Mouse (Mus musculus) liver, embryonic 13.5 days (tissue): ENCODE data around the gene Ccdc8. TPM values are rescaled to one million over a fixed set of nuclear protein-coding genes. Genes with fewer than 3 reads are reported as not detected.
A peak's percentile ranks its signal among the peaks of the same experiment; 100 is the strongest.

Experiments used
- ATAC-seq: fragments of 200-750 bp; cut with Nextera tagmentation; 2 replicates; pipeline ENCODE4 v1.8.0; 2017; ENCODE audit warnings: low read depth, mild to moderate bottlenecking, moderate number of reproducible peaks, moderate library complexity
- DNase-seq: peaks from one replicate; pipeline ENCODE4 v3.0.0; 2022
- H3K27ac ChIP-seq: fragments of 300-500 bp; sonication (generic); 2 replicates; pipeline ENCODE4 v1.5.1; 2015; ENCODE audit warnings: moderate library complexity, mild to moderate bottlenecking, inconsistent platforms
- H3K27me3 ChIP-seq: fragments of 300-500 bp; sonication (generic); 2 replicates; pipeline ENCODE4 v1.6.1; 2015; ENCODE audit warnings: mild to moderate bottlenecking, inconsistent platforms
- H3K36me3 ChIP-seq: fragments of 300-500 bp; sonication (generic); 2 replicates; pipeline ENCODE4 v1.6.1; 2015; ENCODE audit warnings: mild to moderate bottlenecking, inconsistent platforms
- H3K4me1 ChIP-seq: fragments of 300-500 bp; sonication (generic); replicated peaks from 2 replicates; pipeline ENCODE4 v1.6.1; 2015; ENCODE audit warnings: inconsistent platforms
- H3K4me2 ChIP-seq: fragments of 300-500 bp; sonication (generic); 2 replicates; pipeline ENCODE4 v1.6.1; 2015; ENCODE audit warnings: inconsistent platforms, mild to moderate bottlenecking, moderate library complexity
- H3K4me3 ChIP-seq: fragments of 300-500 bp; sonication (generic); replicated peaks from 2 replicates; pipeline ENCODE4 v1.5.1; 2015; ENCODE audit warnings: mild to moderate bottlenecking, inconsistent platforms
- H3K9ac ChIP-seq: fragments of 300-500 bp; sonication (generic); 2 replicates; pipeline ENCODE4 v1.6.1; 2015; ENCODE audit warnings: mild to moderate bottlenecking, inconsistent platforms
- H3K9me3 ChIP-seq: fragments of 300-500 bp; sonication (generic); replicated peaks from 2 replicates; pipeline ENCODE4 v1.6.1; 2016; ENCODE audit warnings: inconsistent platforms
- WGBS: fragments of 180-500 bp; shearing (Covaris S2); methylation state at CpG from one replicate; pipeline ENCODE4 v1.1.7; 2015; ENCODE audit not compliant: insufficient replicate concordance; 5-methylcytosine and 5-hydroxymethylcytosine counted together
- polyA plus RNA-seq: library from polyadenylated mRNA; unstranded; fragments of >200 nt; fragmentation: Nextera tagmentation; extraction: Ambion mirVana; gene quantifications from 2 replicates; pipeline ENCODE4 v1.2.1, GENCODE M21; 2015

The Ccdc8 gene
- polyA plus RNA-seq, 1 experiment from 2014 or later, result 2.8 TPM

- H3K4me3 ChIP-seq, result no peak overlapping the region
- peak overlapping the region; percentile 85; the same call in 1 of the 2 replicates for H3K27ac ChIP-seq
- DNase-seq (no peak), ATAC-seq (no peak)
- peaks cover 47% of the 10 kb centered on the region for H3K4me1 ChIP-seq
- WGBS, result 77% methylated on average over 7 of the region's 7 CpGs
- peak overlapping the region; percentile 81; the same call in 1 of the 2 replicates for H3K4me2 ChIP-seq
- no peaks in the 10 kb centered on the region for H3K27me3 ChIP-seq
- peaks cover 34% of the 10 kb centered on the region for H3K36me3 ChIP-seq
- no peak overlapping the region for H3K9ac ChIP-seq
- H3K9me3 ChIP-seq, result no peaks in the 10 kb centered on the region
These were observed 36.4 kb downstream of the Ccdc8 start for GRCm38 (mm10) chr7:17028923-17029322.

- no peaks in the 10 kb centered on the region for H3K27me3 ChIP-seq
- no peak overlapping the region for H3K4me3 ChIP-seq
- H3K4me2 ChIP-seq, result no peak overlapping the region
- peaks cover 34% of the 10 kb centered on the region for H3K36me3 ChIP-seq
- WGBS, result 75% methylated on average over 7 of the region's 7 CpGs
- ATAC-seq (no peak), DNase-seq (no peak)
- no peaks in the 10 kb centered on the region for H3K9me3 ChIP-seq
- H3K4me1 ChIP-seq, result peaks cover 34% of the 10 kb centered on the region
- H3K27ac ChIP-seq, result no peak overlapping the region
- H3K9ac ChIP-seq, result no peak overlapping the region
These were observed 37.7 kb downstream of the Ccdc8 start for GRCm38 (mm10) chr7:17030239-17030638.

GRCm38 (mm10) chr7:17038018-17038695, 45.6 kb downstream of the Ccdc8 start:
- no peak overlapping the region for H3K4me3 ChIP-seq
- H3K4me1 ChIP-seq, result no peaks in the 10 kb centered on the region
- no peak for DNase-seq
- H3K27me3 ChIP-seq, result no peaks in the 10 kb centered on the region
- H3K36me3 ChIP-seq, result peaks cover 85% of the 10 kb centered on the region
- 85% methylated on average over 9 of the region's 9 CpGs for WGBS
- no peak overlapping the region for H3K4me2 ChIP-seq
- no peaks in the 10 kb centered on the region for H3K9me3 ChIP-seq
- H3K27ac ChIP-seq, result no peak overlapping the region
- no peak overlapping the region for H3K9ac ChIP-seq
- ATAC-seq, result no peak

- 83% methylated on average over 7 of the region's 7 CpGs for WGBS
- Histone ChIP-seq H3K4me1 (no peaks in the 10 kb centered on the region), H3K9ac (no peak overlapping the region), H3K27me3 (no peaks in the 10 kb centered on the region), H3K4me2 (no peak overlapping the region), H3K4me3 (no peak overlapping the region), H3K27ac (no peak overlapping the region), H3K9me3 (no peaks in the 10 kb centered on the region), H3K36me3 (peaks cover 88% of the 10 kb centered on the region)
- ATAC-seq (no peak), DNase-seq (no peak)
These were observed 46.9 kb downstream of the Ccdc8 start for GRCm38 (mm10) chr7:17039373-17039772.

- peaks cover 8% of the 10 kb centered on the region for H3K4me1 ChIP-seq
- peaks cover 76% of the 10 kb centered on the region for H3K36me3 ChIP-seq
- H3K27me3 ChIP-seq, result no peaks in the 10 kb centered on the region
- DNase-seq, result no peak
- no peak overlapping the region for H3K9ac ChIP-seq
- no peak overlapping the region for H3K27ac ChIP-seq
- H3K4me2 ChIP-seq, result no peak overlapping the region
- WGBS, result 85% methylated on average over 1 of the region's 1 CpGs
- no peaks in the 10 kb centered on the region for H3K9me3 ChIP-seq
- ATAC-seq, result no peak
- no peak overlapping the region for H3K4me3 ChIP-seq
These were observed 53.2 kb downstream of the Ccdc8 start for GRCm38 (mm10) chr7:17045743-17046142.

Other genes starting within 250 kb of the Ccdc8 start
- 92.3 and 93.0 TPM in 2 replicates for gene Slc1a5, start 211.4 kb upstream of the Ccdc8 start, polyA plus RNA-seq
- 32.8 and 34.0 TPM in 2 replicates for gene Strn4, start 176.8 kb upstream of the Ccdc8 start, polyA plus RNA-seq
- gene Fkrp, start 176.0 kb upstream of the Ccdc8 start, polyA plus RNA-seq, result 10.0 and 10.7 TPM in 2 replicates
- 2.7 and 3.5 TPM in 2 replicates for gene Prkd2, start 149.8 kb upstream of the Ccdc8 start, polyA plus RNA-seq
- 0.15 and 0.17 TPM in 2 replicates for gene Dact3, start 117.4 kb upstream of the Ccdc8 start, polyA plus RNA-seq
- 0.67 and 0.81 TPM in 2 replicates for gene Gng8, start 100.9 kb upstream of the Ccdc8 start, polyA plus RNA-seq
- gene Ptgir, start 86.2 kb upstream of the Ccdc8 start, polyA plus RNA-seq, result 1.0 and 1.5 TPM in 2 replicates
- gene Calm3, start 68.6 kb upstream of the Ccdc8 start, polyA plus RNA-seq, result 92.0 and 102 TPM in 2 replicates
- gene Pnmal2, start 48.0 kb upstream of the Ccdc8 start, polyA plus RNA-seq, result 0.34 and 0.61 TPM in 2 replicates
- 0.07 and 0.10 TPM in 2 replicates for gene Pnmal1, start 33.0 kb upstream of the Ccdc8 start, polyA plus RNA-seq
- 0.07 and 0.09 TPM in 2 replicates for gene Gm42372, start 9.6 kb upstream of the Ccdc8 start, polyA plus RNA-seq
- gene Ppp5c, start 35.2 kb downstream of the Ccdc8 start, polyA plus RNA-seq, result 54.0 and 61.1 TPM in 2 replicates
- 12.6 and 14.8 TPM in 2 replicates for gene Hif3a, start 69.7 kb downstream of the Ccdc8 start, polyA plus RNA-seq
- gene Psg16, start 81.3 kb downstream of the Ccdc8 start, polyA plus RNA-seq, result 0.08 and 0.09 TPM in 2 replicates
- not detected in 2 replicates for gene Ceacam3, start 157.6 kb downstream of the Ccdc8 start, polyA plus RNA-seq
- not detected in 2 replicates for gene Psg29, start 210.8 kb downstream of the Ccdc8 start, polyA plus RNA-seq